Mouse (Mus musculus) midbrain, embryonic 16.5 days (tissue): Measurements from ENCODE around the gene Mylpf. TPM values are rescaled to one million over a fixed set of nuclear protein-coding genes. Genes with fewer than 3 reads are reported as not detected.

Experiments
- ATAC-seq: fragments of 200-750 bp; cut with Nextera tagmentation; 2 replicates; pipeline ENCODE4 v1.8.0; 2017; ENCODE audit warnings: moderate TSS enrichment
- H3K27ac ChIP-seq: fragments of 300-500 bp; sonication (generic); 2 replicates; pipeline ENCODE4 v1.5.1; 2014; ENCODE audit warnings: mild to moderate bottlenecking, low read length, mixed read lengths
- H3K27me3 ChIP-seq: fragments of 300-500 bp; sonication (generic); 2 replicates; pipeline ENCODE4 v1.6.1; 2014; ENCODE audit warnings: low read depth, low read length, mixed read lengths; ENCODE audit not compliant: control insufficient read depth, insufficient read depth
- H3K36me3 ChIP-seq: fragments of 300-500 bp; sonication (generic); 2 replicates; pipeline ENCODE4 v1.6.1; 2014; ENCODE audit warnings: mild to moderate bottlenecking, low read length, moderate library complexity, mixed read lengths; ENCODE audit not compliant: control insufficient read depth, insufficient read depth
- H3K4me1 ChIP-seq: fragments of 300-500 bp; sonication (generic); 2 replicates; pipeline ENCODE4 v1.6.1; 2014; ENCODE audit warnings: mild to moderate bottlenecking, low read length, mixed read lengths; ENCODE audit not compliant: control insufficient read depth, insufficient read depth
- H3K4me2 ChIP-seq: fragments of 300-500 bp; sonication (generic); 2 replicates; pipeline ENCODE4 v1.6.1; 2014; ENCODE audit warnings: mild to moderate bottlenecking, low read length, mixed read lengths
- H3K4me3 ChIP-seq: fragments of 300-500 bp; sonication (generic); 2 replicates; pipeline ENCODE4 v1.5.1; 2014; ENCODE audit warnings: low read depth, mild to moderate bottlenecking, low read length, moderate library complexity, mixed read lengths
- H3K9ac ChIP-seq: fragments of 300-500 bp; sonication (generic); 2 replicates; pipeline ENCODE4 v1.6.1; 2014; ENCODE audit warnings: low read depth, low read length, mixed read lengths
- H3K9me3 ChIP-seq: fragments of 300-500 bp; sonication (generic); replicated peaks from 2 replicates; pipeline ENCODE4 v1.6.1; 2014; ENCODE audit warnings: mild to moderate bottlenecking, low read length, mixed read lengths; ENCODE audit not compliant: control insufficient read depth, poor library complexity, severe bottlenecking
- WGBS: fragments of 180-500 bp; shearing (Covaris S2); extraction: QIAGEN DNeasy Blood & Tissue Kit; methylation state at CpG from one replicate; pipeline ENCODE4 v1.1.7; 2014; 5-methylcytosine and 5-hydroxymethylcytosine counted together
- polyA plus RNA-seq: library from polyadenylated mRNA; unstranded; fragments of >200 nt; fragmentation: Nextera tagmentation; extraction: Ambion mirVana; gene quantifications from 2 replicates; pipeline ENCODE4 v1.2.1, GENCODE M21; 2015

Gene Mylpf
- polyA plus RNA-seq, 1 experiment from 2014 or later, result 2.8 TPM

GRCm38 (mm10) chr7:127183828-127184227, 24.9 kb upstream of the Mylpf start:
- Histone ChIP-seq H3K27ac (no peak overlapping the region), H3K36me3 (no peaks in the 10 kb centered on the region), H3K27me3 (no peaks in the 10 kb centered on the region), H3K9me3 (no peaks in the 10 kb centered on the region), H3K4me1 (no peaks in the 10 kb centered on the region), H3K4me2 (no peak overlapping the region), H3K9ac (no peak overlapping the region), H3K4me3 (no peak overlapping the region)
- 82% methylated on average over 6 of the region's 6 CpGs for WGBS
- no peak for ATAC-seq

DNA sequence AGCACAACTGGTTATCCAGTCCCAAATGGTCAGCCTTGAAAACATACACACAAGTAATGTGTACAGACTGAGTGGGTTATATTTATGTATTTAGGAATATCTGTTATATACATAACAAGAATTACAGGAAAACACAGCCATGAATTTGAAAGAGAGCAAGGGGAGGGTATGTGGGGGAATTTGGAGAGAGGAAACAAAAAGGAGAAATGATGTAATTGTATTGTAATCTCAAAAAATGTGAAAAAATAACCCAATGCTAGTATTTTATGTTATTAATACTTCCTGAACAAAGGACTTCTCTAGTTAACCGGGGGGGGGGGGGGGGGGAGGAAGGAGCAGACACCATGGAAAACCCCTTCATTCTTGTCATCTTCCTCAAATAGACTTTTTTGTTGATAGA, 24.0 kb upstream of the Mylpf start:
- no peak overlapping the region for H3K4me3 ChIP-seq
- H3K9ac ChIP-seq, result no peak overlapping the region
- no peak overlapping the region for H3K4me2 ChIP-seq
- no peak for ATAC-seq
- no peak overlapping the region for H3K27ac ChIP-seq
- H3K27me3 ChIP-seq, result no peaks in the 10 kb centered on the region
- H3K36me3 ChIP-seq, result no peaks in the 10 kb centered on the region
- no peaks in the 10 kb centered on the region for H3K4me1 ChIP-seq
- no CpG with 5 or more reads among the region's 1 CpGs for WGBS
- no peaks in the 10 kb centered on the region for H3K9me3 ChIP-seq

DNA sequence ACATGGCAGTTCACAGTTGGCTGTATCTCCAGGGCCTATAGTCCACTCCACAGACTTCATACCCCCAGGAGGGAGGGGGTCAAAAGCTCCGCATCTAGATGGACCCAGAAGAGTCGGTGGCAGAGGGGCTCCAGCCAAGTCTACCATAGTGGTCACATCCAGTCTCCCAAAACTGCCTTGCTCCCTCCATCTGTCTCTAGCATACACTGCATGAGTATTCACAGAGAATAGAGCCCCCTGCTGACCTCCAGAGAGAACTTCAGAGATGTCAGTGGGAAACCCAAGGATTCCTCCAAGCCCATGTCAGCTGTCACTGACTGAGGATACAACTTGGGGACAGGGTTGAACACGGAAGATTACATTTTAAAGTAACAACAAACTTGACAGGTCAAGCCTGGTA, 23.1 kb upstream of the Mylpf start:
- ATAC-seq, result no peak
- H3K27ac ChIP-seq, result no peak overlapping the region
- no peak overlapping the region for H3K9ac ChIP-seq
- no peaks in the 10 kb centered on the region for H3K4me1 ChIP-seq
- H3K4me3 ChIP-seq, result no peak overlapping the region
- no peaks in the 10 kb centered on the region for H3K27me3 ChIP-seq
- 67% methylated on average over 3 of the region's 3 CpGs for WGBS
- H3K9me3 ChIP-seq, result no peaks in the 10 kb centered on the region
- no peaks in the 10 kb centered on the region for H3K36me3 ChIP-seq
- no peak overlapping the region for H3K4me2 ChIP-seq

- 70% methylated on average over 10 of the region's 10 CpGs for WGBS
- no peak for ATAC-seq
- no peaks in the 10 kb centered on the region for H3K4me1 ChIP-seq
Measured at GRCm38 (mm10) chr7:127187351-127187750, 21.3 kb upstream of the Mylpf start.

DNA sequence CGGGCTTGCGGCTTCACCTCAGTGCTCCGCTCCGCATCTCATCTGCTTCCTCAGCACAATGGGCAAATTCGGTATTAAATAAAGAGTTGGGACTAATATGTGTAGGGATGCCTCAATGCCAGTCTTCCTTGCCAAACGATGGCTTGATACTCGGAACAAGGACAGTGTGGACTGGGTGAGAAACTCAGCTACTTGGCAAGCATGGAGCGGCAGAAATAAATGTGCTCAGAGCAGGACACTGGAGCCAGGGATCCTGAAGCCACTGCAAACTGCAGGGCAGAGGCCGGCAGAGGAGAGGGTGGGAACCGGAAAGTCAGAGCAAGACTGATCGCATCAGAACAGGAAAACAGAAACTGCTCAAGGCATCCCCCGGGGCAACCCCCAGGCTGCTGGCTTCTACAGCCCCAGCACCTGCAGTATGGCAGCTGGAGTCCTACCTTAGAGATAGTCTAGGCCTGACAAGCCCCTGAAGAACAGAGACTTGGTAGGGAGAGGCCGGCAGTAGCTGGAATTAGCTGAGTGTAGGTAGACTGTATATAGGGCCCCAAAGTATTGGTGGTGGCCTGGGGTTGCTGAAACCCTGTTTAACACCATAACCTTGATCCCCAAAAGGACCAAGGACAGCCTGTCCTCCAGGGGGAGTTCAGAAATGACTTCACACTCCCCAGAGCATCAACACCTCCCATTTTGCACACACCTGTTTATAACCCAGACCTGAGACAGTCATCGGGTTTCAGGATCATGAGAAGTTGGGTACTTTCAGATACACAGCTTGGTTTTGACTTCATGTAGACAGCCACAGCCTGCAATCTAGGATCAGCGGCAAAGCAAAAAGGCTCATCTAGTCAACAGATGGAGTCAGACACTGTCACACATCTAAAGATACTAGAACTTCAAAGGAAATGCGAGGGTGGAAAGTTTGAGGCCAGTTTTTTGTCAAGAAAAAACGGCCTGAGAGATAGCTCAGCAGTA, 20.1 kb upstream of the Mylpf start:
- Histone ChIP-seq H3K27me3 (no peaks in the 10 kb centered on the region), H3K4me1 (no peaks in the 10 kb centered on the region), H3K27ac (no peak overlapping the region), H3K4me3 (no peak overlapping the region), H3K9me3 (no peaks in the 10 kb centered on the region), H3K4me2 (no peak overlapping the region), H3K9ac (no peak overlapping the region), H3K36me3 (peaks cover 7% of the 10 kb centered on the region; the same call in 1 of the 2 replicates)
- no peak for ATAC-seq
- 89% methylated on average over 17 of the region's 17 CpGs for WGBS

More at GRCm38 (mm10) chr7:127187351-127187750, 21.3 kb upstream of the Mylpf start:
- Histone ChIP-seq H3K27me3 (no peaks in the 10 kb centered on the region), H3K36me3 (peaks cover 5% of the 10 kb centered on the region; the same call in 1 of the 2 replicates), H3K9me3 (no peaks in the 10 kb centered on the region), H3K4me2 (no peak overlapping the region), H3K4me3 (no peak overlapping the region), H3K9ac (no peak overlapping the region), H3K27ac (no peak overlapping the region)

DNA sequence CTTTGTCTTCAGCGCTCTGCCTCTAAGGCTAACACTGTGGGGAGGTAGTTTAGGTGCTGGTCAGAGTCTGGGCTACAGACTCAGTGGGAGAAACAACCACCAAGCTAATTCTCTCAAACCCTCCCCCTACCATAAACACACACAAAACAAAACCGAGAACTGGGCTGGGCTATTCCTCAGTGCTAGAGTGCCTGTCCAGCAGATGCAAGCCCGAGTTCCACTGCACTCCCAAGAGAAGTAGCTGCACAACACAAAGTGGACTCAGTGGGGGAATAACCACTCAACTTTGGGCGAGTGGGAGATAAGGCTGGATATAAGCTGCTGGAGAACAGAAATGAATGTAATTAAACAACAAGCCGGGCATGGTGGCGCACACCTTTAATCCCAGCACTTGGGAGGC, 18.0 kb upstream of the Mylpf start:
- Histone ChIP-seq H3K9ac (no peak overlapping the region), H3K4me2 (no peak overlapping the region), H3K36me3 (peaks cover 9% of the 10 kb centered on the region; the same call in 1 of the 2 replicates), H3K27ac (no peak overlapping the region), H3K27me3 (no peaks in the 10 kb centered on the region), H3K4me3 (no peak overlapping the region), H3K9me3 (no peaks in the 10 kb centered on the region), H3K4me1 (peaks cover 14% of the 10 kb centered on the region)
- WGBS, result 82% methylated on average over 6 of the region's 6 CpGs
- no peak for ATAC-seq

DNA sequence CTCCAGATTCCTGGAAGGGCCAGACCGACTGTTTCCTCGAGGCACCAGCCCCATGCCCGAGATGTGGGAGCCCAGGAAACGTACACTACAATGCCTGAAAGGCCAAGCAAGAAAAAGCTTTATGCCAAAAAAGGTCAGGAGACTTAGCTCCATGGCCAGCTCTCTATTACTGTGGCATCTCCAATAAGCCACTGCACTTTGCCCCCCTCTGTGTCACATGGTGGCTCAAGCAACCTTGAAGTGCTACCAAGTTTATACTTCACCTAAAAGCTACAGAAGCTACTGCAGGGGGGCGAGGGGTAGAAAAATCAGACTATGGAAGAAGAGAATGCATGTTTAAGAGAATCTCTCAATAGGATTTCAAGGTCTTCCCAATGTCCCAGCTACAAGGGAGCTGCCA, 15.7 kb upstream of the Mylpf start:
- Histone ChIP-seq H3K9me3 (no peaks in the 10 kb centered on the region), H3K4me1 (peaks cover 18% of the 10 kb centered on the region), H3K4me3 (no peak overlapping the region), H3K4me2 (no peak overlapping the region), H3K9ac (no peak overlapping the region), H3K27ac (no peak overlapping the region), H3K27me3 (no peaks in the 10 kb centered on the region), H3K36me3 (peaks cover 14% of the 10 kb centered on the region)
- WGBS, result 97% methylated on average over 5 of the region's 5 CpGs
- no peak for ATAC-seq

GRCm38 (mm10) chr7:127194011-127194632, 14.6 kb upstream of the Mylpf start:
- H3K27ac ChIP-seq, result no peak overlapping the region
- H3K4me3 ChIP-seq, result no peak overlapping the region
- H3K4me2 ChIP-seq, result peak overlapping the region; percentile 91; the same call in 1 of the 2 replicates
- peaks cover 18% of the 10 kb centered on the region for H3K4me1 ChIP-seq
- H3K9ac ChIP-seq, result no peak overlapping the region
- 95% methylated on average over 17 of the region's 17 CpGs for WGBS
- ATAC-seq, result no peak
- peaks cover 24% of the 10 kb centered on the region for H3K36me3 ChIP-seq
- H3K9me3 ChIP-seq, result no peaks in the 10 kb centered on the region
- no peaks in the 10 kb centered on the region for H3K27me3 ChIP-seq

- peaks cover 29% of the 10 kb centered on the region for H3K36me3 ChIP-seq
- no peaks in the 10 kb centered on the region for H3K27me3 ChIP-seq
- H3K4me2 ChIP-seq, result peak overlapping the region; percentile 91
- 89% methylated on average over 7 of the region's 7 CpGs for WGBS
- no peak for ATAC-seq
- H3K9ac ChIP-seq, result peak overlapping the region; percentile 67
- no peaks in the 10 kb centered on the region for H3K9me3 ChIP-seq
- H3K27ac ChIP-seq, result no peak overlapping the region
- peak overlapping the region; percentile 74 for H3K4me3 ChIP-seq
- H3K4me1 ChIP-seq, result peaks cover 18% of the 10 kb centered on the region
Measured at GRCm38 (mm10) chr7:127194633-127195029, 14.1 kb upstream of the Mylpf start.
